Mouse (Mus musculus) hematopoietic stem cell, adult 5-6 weeks (primary cell): Measurements from ENCODE around the gene Nrxn3. TPM values are rescaled to one million over a fixed set of nuclear protein-coding genes. Genes with fewer than 3 reads are reported as not detected.

Experiments used
- ATAC-seq, 2 experiments: fragments of 125-278 bp in 1 of 2; replicated peaks in 1 of 2; 2 replicates each; pipeline ENCODE4 v1.8.0; 2016 to 2017; ENCODE audit warnings: inconsistent platforms in 2 of 2, mild to moderate bottlenecking in 2 of 2, moderate number of reproducible peaks in 2 of 2, low read depth in 1 of 2, moderate TSS enrichment in 1 of 2; ENCODE audit not compliant: low FRiP score in 2 of 2, poor library complexity in 2 of 2, severe bottlenecking in 2 of 2, insufficient read depth in 1 of 2, low TSS enrichment in 1 of 2
- total RNA-seq: library from RNA; stranded (forward); fragments of 172-1452, 232-1000 nt; gene quantifications from 2 replicates; pipeline ENCODE4 v1.2.3, GENCODE M21; 2017

Gene Nrxn3
- not detected in 2 replicates for total RNA-seq

- no peak for ATAC-seq
These were observed at the start of gene Nrxn3 for GRCm38 (mm10) chr12:88722691-88723070. Nrxn3 (plus strand) TSS chr12:88722876.

GRCm38 (mm10) chr12:88704159-88704846 is 18.4 kb upstream of the Nrxn3 start:
- no peak for ATAC-seq

- no peak for ATAC-seq
These were observed 16.7 kb upstream of the Nrxn3 start for GRCm38 (mm10) chr12:88705959-88706358.

GRCm38 (mm10) chr12:88707786-88708185 is 14.9 kb upstream of the Nrxn3 start:
- ATAC-seq = no peak

- peak; percentile 93 to 96 for ATAC-seq
These were observed 13.5 kb upstream of the Nrxn3 start for GRCm38 (mm10) chr12:88709223-88709622.

- no peak for ATAC-seq
These were observed 9.2 kb upstream of the Nrxn3 start for GRCm38 (mm10) chr12:88713456-88713855.

GRCm38 (mm10) chr12:88722031-88722690 is 515 bp upstream of the Nrxn3 start:
- ATAC-seq = no peak

- no peak for ATAC-seq
These were observed 3.6 kb downstream of the Nrxn3 start for GRCm38 (mm10) chr12:88726316-88726715.

- ATAC-seq = no peak
These were observed 4.1 kb downstream of the Nrxn3 start for GRCm38 (mm10) chr12:88726755-88727154.

- ATAC-seq = no peak
These were observed 8.0 kb downstream of the Nrxn3 start for GRCm38 (mm10) chr12:88730720-88731119.

- no peak for ATAC-seq
These were observed 12.4 kb downstream of the Nrxn3 start for GRCm38 (mm10) chr12:88735045-88735444.

- ATAC-seq = no peak
These were observed 14.4 kb downstream of the Nrxn3 start for GRCm38 (mm10) chr12:88737081-88737480.

- ATAC-seq = no peak
These were observed 15.9 kb downstream of the Nrxn3 start for GRCm38 (mm10) chr12:88738616-88739015.

- no peak for ATAC-seq
These were observed 24.1 kb downstream of the Nrxn3 start for GRCm38 (mm10) chr12:88746788-88747187.

- ATAC-seq = no peak
These were observed 42.1 kb downstream of the Nrxn3 start for GRCm38 (mm10) chr12:88764791-88765190.

- no peak for ATAC-seq
These were observed 52.0 kb downstream of the Nrxn3 start for GRCm38 (mm10) chr12:88774666-88775065.

- ATAC-seq = no peak
These were observed 55.4 kb downstream of the Nrxn3 start for GRCm38 (mm10) chr12:88778036-88778435.

GRCm38 (mm10) chr12:88784199-88785147 is 61.8 kb downstream of the Nrxn3 start:
- ATAC-seq = no peak
